Comparison of ENCODE assay signal across 10 mouse cellular contexts in the genomic region with DNA sequence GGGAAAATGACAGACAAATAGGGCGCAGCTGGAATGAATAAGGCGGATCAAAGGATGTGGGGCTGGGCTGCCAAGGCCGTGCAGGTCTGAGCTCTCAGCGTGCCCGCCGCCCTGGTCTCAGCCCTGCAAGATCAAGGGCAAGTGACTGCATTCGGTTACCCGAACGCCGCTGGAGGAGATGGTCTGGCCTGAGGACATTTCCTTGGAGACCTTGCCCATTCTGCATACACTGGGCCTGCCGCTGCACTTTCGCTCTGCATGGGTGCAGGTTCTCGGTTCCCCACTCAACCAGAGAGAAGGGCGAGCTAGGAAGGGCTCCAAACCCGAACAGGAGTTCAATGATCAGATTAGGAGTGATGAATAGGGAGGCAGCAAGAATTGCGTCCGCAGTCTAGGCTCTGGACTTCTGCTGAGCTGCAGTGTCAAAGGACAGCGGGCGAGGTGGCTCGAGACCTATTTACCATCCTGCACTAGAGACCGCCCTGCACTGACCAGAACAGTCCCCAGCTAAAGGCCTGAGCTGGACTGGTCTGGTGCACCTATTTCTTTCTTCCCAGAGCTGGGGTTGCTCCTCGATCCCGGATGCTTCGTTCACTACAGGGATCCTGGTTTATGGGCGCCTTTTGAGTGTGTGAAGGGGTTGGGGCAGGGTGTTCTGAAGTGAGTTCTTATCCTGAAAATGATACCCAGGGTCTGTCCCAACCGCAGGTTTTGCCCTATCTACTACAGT. TPM values are rescaled to one million over a fixed set of nuclear protein-coding genes. Genes with fewer than 3 reads are reported as not detected.
DNase-seq lines count a peak whose midpoint lies in the region; ATAC-seq and TF ChIP-seq lines count a peak whose summit lies in the region.
"Had no signal": no experiment of that assay in that cellular context is flagged by ENCODE, and none has a peak within 500 bp of the region (broad histone marks: within the 10 kb centered on the region; RNA-seq: fewer than 3 reads in every experiment).

No protein-coding gene starts in this region.

- no peaks in the 10 kb centered on the region for H3K9me3 ChIP-seq in heart, embryonic 10.5 days
- H3K9me3 ChIP-seq in ES-E14 (ENCODE audit: control insufficient read depth, insufficient read depth, low read depth, low read length), result no peaks in the 10 kb centered on the region
- H3K9me3 ChIP-seq in hindbrain, embryonic 10.5 days, result no peaks in the 10 kb centered on the region
- no peaks in the 10 kb centered on the region for H3K9me3 ChIP-seq in midbrain, embryonic 10.5 days (replicated peaks)

- H3K4me3 ChIP-seq in heart, embryonic 10.5 days, result peak overlapping the region; percentile 58
- H3K4me3 ChIP-seq in ES-E14 (ENCODE audit: insufficient read depth in 1 of 2, low read depth in 1 of 2, low read length in 2 of 2, poor library complexity in 1 of 2, severe bottlenecking in 1 of 2), result no peak overlapping the region
- H3K4me3 ChIP-seq in hindbrain, embryonic 10.5 days, result peak overlapping the region; percentile 54
- peak overlapping the region; percentile 51 for H3K4me3 ChIP-seq in midbrain, embryonic 10.5 days

- intact Hi-C loops in heart, postnatal 25 days (cut with DNase I), result loop anchor here (10.0 kb wide), 1 partner anchor 396 kb away; no protein-coding TSS in a partner anchor

- no peak overlapping the region for H3K9ac ChIP-seq in ES-E14 (ENCODE audit: insufficient read depth, low read depth, low read length, poor library complexity, severe bottlenecking)

- DNase-seq in heart, embryonic 10.5 days (ENCODE audit: low spot score), result no peak
- DNase-seq in heart, postnatal 25 days (ENCODE audit: low spot score), result no peak
- peak; percentile 16 for DNase-seq in ES-E14 (ENCODE audit: low read depth, low spot score)
- DNase-seq in hindbrain, embryonic 10.5 days (ENCODE audit: low spot score), result peak; percentile 60
- peak; percentile 58 for DNase-seq in midbrain, embryonic 10.5 days (ENCODE audit: low spot score)
- DNase-seq in adrenal gland, postnatal 14 days, result no peak
- DNase-seq in right cerebral cortex, postnatal 25 days, result no peak

- H3K27me3 ChIP-seq in heart, embryonic 10.5 days (ENCODE audit: insufficient read depth, poor library complexity, severe bottlenecking), result peaks cover 96% of the 10 kb centered on the region
- H3K27me3 ChIP-seq in hindbrain, embryonic 10.5 days (ENCODE audit: insufficient read depth, poor library complexity, severe bottlenecking), result peaks cover 98% of the 10 kb centered on the region
- peaks cover 100% of the 10 kb centered on the region for H3K27me3 ChIP-seq in midbrain, embryonic 10.5 days (ENCODE audit: low read depth, poor library complexity, severe bottlenecking)

- WGBS in heart, embryonic 10.5 days, result 2% methylated on average over 26 of the region's 26 CpGs
- WGBS in hindbrain, embryonic 10.5 days, result 2% methylated on average over 26 of the region's 26 CpGs
- 1% methylated on average over 26 of the region's 26 CpGs for WGBS in midbrain, embryonic 10.5 days

- ATAC-seq in activated CD4-positive, CD25-positive, alpha-beta regulatory T cell, adult 4 months, result no peak
- ATAC-seq: CD4-positive, CD25-positive, alpha-beta regulatory T cell, adult 4 months had no signal

- no peaks in the 10 kb centered on the region for H3K36me3 ChIP-seq in heart, embryonic 10.5 days
- H3K36me3 ChIP-seq in ES-E14 (ENCODE audit: control insufficient read depth, insufficient read depth, low read length, poor library complexity, severe bottlenecking), result no peaks in the 10 kb centered on the region
- no peaks in the 10 kb centered on the region for H3K36me3 ChIP-seq in hindbrain, embryonic 10.5 days
- no peaks in the 10 kb centered on the region for H3K36me3 ChIP-seq in midbrain, embryonic 10.5 days

- peaks cover 20% of the 10 kb centered on the region for H3K4me1 ChIP-seq in heart, embryonic 10.5 days
- H3K4me1 ChIP-seq in ES-E14 (ENCODE audit: control insufficient read depth in 2 of 2, insufficient read depth in 2 of 2, low read length in 2 of 2, poor library complexity in 1 of 2), result peaks cover 0 to 4% of the 10 kb centered on the region in 2 experiments; a peak in 1 of 4 replicates
- peaks cover 71% of the 10 kb centered on the region for H3K4me1 ChIP-seq in hindbrain, embryonic 10.5 days (replicated peaks)
- peaks cover 71% of the 10 kb centered on the region for H3K4me1 ChIP-seq in midbrain, embryonic 10.5 days

- in situ Hi-C loops in ES-E14 (cut with MboI; ENCODE audit: low sequenced_read_pairs in 2 of 2, unreplicated experiment in 2 of 2), result no loop called here

- H3K27ac ChIP-seq in heart, embryonic 10.5 days, result 0 out of 2 replicates have a peak overlapping the region, but pooled peaks have one; percentile 31
- no peak overlapping the region for H3K27ac ChIP-seq in ES-E14 (ENCODE audit: insufficient read depth, low read depth, low read length, poor library complexity, severe bottlenecking)
- peak overlapping the region; percentile 82 for H3K27ac ChIP-seq in hindbrain, embryonic 10.5 days
- H3K27ac ChIP-seq in midbrain, embryonic 10.5 days (replicated peaks), result peak overlapping the region; percentile 75

TF ChIP-seq in ES-E14, 5 proteins besides CTCF, POLR2A, EP300 and RAD21:
- TF ChIP-seq MAFK (IDR thresholded peaks at IDR 0.05; ENCODE audit: insufficient read depth, low read depth, low read length) (no peak), ZNF384 (IDR thresholded peaks at IDR 0.05; ENCODE audit: low read depth, low read length) (no peak), CHD2 (IDR thresholded peaks at IDR 0.05; ENCODE audit: low read depth, low read length) (no peak), ZC3H11A (IDR thresholded peaks at IDR 0.05; ENCODE audit: borderline replicate concordance, low read depth, low read length) (no peak), HCFC1 (IDR thresholded peaks at IDR 0.05; ENCODE audit: borderline replicate concordance, insufficient read depth, low read length) (no peak)

RNA-seq across cellular contexts. Expression of gene Irx2, which starts 9.9 kb away (rescaled TPM):
- polyA plus RNA-seq in heart, embryonic 10.5 days (2016; fragmentation: Nextera tagmentation; extraction: Ambion mirVana), result 10.1 and 12.8 TPM in 2 replicates
- 1 to 10 TPM; 4.5 to 5.0 TPM for total RNA-seq in heart, postnatal 25 days (2021)
- total RNA-seq in ES-E14 (2012; rRNA removed), result 1.7 and 5.2 TPM in 2 replicates
- 38.1 and 50.5 TPM in 2 replicates for polyA plus RNA-seq in hindbrain, embryonic 10.5 days (2016; fragmentation: Nextera tagmentation; extraction: Ambion mirVana)
- polyA plus RNA-seq in midbrain, embryonic 10.5 days (2016; fragmentation: Nextera tagmentation; extraction: Ambion mirVana), result 26.8 and 28.1 TPM in 2 replicates
- total RNA-seq in adrenal gland, postnatal 14 days (2021), result 0.41 and 0.45 TPM in 2 replicates
- not detected for polyA plus RNA-seq in activated CD4-positive, CD25-positive, alpha-beta regulatory T cell, adult 4 months (2017; shearing (Covaris generic))
- total RNA-seq: megakaryocyte progenitor cell, adult 5-6 weeks had no signal
- polyA plus RNA-seq: CD4-positive, CD25-positive, alpha-beta regulatory T cell, adult 4 months had no signal

Comparison
In these comparisons a context has a peak if more than half of its experiments do, and no peak if none do; other contexts are left out.
1. DNase-seq: peak in ES-E14 (single experiment), hindbrain, embryonic 10.5 days (single experiment) and midbrain, embryonic 10.5 days (single experiment); none in heart, embryonic 10.5 days (single experiment), heart, postnatal 25 days (single experiment), adrenal gland, postnatal 14 days (single experiment) and right cerebral cortex, postnatal 25 days (single experiment).
2. H3K4me3 ChIP-seq: peak in heart, embryonic 10.5 days (single experiment), hindbrain, embryonic 10.5 days (single experiment) and midbrain, embryonic 10.5 days (single experiment); none in ES-E14 (0 of 2).
3. RNA of gene Irx2, which starts 9.9 kb away (polyA plus RNA-seq): 38.1 to 50.5 TPM in hindbrain, embryonic 10.5 days, 26.8 to 28.1 TPM in midbrain, embryonic 10.5 days and 10.1 to 12.8 TPM in heart, embryonic 10.5 days; not detected in activated CD4-positive, CD25-positive, alpha-beta regulatory T cell, adult 4 months; every median in the first group is over 10 times any median in the second.